Mouse (Mus musculus) embryonic fibroblast, embryonic 13.5 days (primary cell): ENCODE measurements around the gene Adssl1.

Experiments
- CTCF ChIP-seq: IDR thresholded peaks from 2 replicates; pipeline ENCODE4 v1.5.1; 2011; ENCODE audit warnings: mild to moderate bottlenecking, control low read depth, low read length, moderate library complexity, borderline replicate concordance; ENCODE audit not compliant: insufficient read depth
- POLR2A ChIP-seq: IDR thresholded peaks from 2 replicates; pipeline ENCODE4 v1.6.1; 2011; ENCODE audit warnings: low read depth, mild to moderate bottlenecking, control low read depth, low read length, moderate library complexity

GRCm38 (mm10) chr12:112584954-112585353, 34.9 kb upstream of the Adssl1 start:
- TF ChIP-seq POLR2A, result no peak
- no peak for TF ChIP-seq CTCF
